Mouse (Mus musculus): Measurements from ENCODE around the gene Ric1.

GRCm38 (mm10) chr19:29518409-29518808, 3.7 kb upstream of the Ric1 start:
- no peak for TF ChIP-seq FLI1 (IDR thresholded peaks at IDR 0.05; ENCODE audit: low read length)
- TF ChIP-seq GATA1 (IDR thresholded peaks at IDR 0.05; ENCODE audit: borderline replicate concordance, low read length) = no peak
